Mouse (Mus musculus) Muller cell, postnatal 12 days (primary cell): ENCODE data around the gene Mbtd1.

Source experiments
- DNase-seq: peaks from one replicate; pipeline ENCODE4 v3.0.0-alpha.2; 2015; ENCODE audit errors: inconsistent ontology term

Mbtd1 gene

DNA sequence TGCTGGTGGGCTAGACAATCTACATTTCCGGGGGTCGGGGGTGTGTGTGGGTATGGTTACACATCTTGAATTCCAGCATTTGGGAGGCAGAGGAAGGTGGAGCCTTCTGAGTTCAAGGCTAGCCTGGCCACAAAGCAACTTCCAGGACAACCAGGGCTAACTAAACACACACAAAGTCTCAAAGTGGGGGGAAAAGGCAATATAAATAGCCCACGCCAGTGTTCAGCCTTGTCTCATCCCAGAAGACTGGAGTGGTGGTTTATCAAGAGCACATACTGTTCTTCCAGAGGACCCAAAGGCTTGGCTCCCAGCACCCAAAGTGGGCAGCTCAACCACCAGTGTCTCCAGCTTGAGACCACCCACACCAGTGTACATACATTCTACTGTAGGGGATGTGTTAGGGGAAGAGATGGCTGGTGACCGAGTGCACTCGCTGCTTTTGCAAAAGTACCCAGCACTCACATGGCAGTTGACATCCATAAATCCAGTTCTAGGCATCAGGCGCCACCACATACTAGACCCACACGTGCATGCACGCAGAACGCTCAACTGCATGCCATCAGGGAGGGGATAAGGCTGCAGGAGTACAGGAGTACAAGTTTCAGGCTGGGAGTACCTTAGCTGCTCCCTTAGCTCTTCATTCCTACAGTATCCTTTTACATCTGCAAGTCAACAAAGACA lies 63.4 kb downstream of the Mbtd1 start:
- no peak for DNase-seq

DNA sequence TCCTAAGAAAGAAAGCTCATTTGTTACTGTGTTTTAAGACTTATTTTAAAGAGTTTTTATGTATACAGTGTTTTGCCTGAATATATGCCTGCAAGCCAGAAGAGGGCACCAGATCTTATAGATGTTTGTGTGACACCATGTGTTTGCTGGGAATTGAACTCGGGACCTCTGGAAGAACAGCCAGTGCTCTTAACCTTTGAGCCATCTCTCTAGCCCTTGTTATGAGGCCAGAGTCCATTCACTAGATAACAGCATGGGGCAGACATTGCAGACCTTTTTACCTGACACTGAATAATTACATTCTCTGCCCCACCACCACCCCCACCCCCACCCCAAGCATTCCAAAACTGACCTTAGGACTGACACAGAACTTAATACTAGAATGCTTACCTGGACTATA lies 64.4 kb downstream of the Mbtd1 start:
- DNase-seq: no peak

DNA sequence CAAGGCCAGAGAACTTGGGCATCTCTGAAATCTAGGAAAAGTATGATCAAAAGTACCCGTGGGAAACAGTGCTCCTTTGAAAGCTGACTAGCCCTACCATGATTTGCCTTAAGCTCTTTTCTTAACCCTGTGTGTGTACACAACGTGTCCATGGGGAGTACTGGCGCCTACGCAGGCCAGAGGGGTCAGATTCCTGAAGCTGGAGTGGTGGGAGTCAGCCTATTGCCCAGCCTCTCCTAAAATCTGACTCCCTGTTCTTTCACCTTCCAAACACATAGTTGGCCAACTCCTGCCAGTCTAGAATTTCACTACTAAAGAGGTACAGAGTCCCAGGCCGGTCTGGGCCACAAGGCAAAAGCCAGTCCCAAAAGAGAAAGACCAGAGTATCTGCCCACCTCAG lies 66.7 kb downstream of the Mbtd1 start:
- DNase-seq: no peak

DNA sequence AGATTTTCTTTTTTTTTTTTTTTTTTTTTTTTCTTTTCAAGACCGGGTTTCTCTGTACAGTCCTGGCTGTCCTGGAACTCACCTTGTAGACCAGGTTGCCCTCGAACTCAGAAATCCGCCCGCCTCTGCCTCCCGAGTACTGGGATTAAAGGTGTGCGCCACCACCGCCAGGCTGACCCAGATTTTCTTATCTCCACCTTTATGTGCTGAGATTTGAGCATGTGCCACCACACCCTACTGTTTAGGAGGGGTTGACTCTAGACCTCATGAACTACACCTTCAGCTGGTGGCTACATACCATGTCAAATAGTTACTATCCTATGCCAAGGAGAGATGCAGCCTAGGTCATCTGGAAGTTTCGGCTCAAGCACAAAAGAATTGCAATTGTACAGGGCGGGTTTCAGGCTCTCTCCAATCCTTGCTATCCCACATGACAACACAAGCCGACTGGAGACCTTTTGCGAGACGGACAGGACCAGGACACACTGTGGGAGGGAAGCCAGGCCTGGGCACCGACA lies 69.1 kb downstream of the Mbtd1 start:
- no peak for DNase-seq

DNA sequence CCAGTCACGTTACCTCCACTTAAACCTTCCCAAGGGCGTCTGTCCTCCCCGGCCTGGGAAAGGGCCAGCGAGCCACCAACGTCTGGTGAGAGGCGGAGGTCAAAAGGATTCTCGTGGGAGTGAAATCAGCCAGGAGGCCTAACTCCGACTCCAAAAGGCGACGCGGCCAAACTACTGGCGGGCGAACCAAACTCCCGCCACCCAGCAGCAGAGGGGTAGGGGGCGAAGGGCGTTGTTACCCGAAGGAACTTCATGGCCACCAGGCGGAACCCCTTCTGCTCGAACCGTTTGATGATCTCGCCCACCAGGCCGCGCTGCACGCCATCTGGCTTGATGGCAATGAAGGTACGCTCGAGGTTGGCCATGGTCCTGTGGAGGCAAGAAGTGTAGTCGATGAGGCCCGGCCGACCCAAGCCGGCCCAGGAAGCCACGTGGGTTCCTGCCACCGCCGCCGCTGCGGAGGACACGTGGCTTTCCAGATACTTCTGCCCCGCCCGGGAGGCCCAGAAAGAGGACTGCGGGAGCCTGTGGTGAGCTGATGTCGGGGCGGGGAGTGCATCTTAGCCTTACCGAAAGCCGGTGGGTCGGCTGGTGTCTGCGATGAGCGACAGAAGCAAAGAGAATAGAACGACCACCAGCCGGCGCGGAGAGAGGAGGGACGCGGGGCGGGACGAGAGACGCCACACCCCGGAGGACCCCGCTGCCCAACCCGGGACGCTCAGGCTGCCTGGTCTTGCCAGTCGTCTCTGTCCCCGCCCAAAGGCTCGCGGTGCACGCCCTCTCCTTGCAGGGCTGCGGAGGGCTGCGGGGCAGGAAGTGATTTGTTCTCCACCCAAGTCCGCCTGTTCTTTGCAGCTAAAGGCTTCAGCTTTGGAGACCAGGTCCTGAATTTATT lies 69.9 kb downstream of the Mbtd1 start:
- DNase-seq: peak; percentile 96

DNA sequence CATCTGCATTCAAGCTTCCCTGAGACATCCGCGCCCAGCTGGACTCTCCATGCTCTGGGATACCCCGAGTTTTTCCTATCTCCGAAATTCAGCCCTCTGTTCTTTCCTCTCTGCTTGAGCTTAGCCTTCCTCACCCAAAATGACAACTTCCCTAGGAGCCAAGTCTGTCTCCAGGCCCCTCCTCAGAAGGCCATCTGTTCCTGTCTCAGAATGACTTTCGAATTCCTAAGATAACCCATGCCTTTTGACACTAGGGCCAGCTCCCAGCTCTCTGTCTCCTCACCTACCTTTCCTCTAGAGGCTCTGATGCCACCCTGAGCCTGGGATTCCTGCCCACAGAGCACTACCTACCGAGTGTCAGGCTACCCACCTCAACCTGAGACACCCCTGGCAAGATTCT lies 70.5 kb downstream of the Mbtd1 start, which contains the start of gene Nme2:
Gene Nme2, minus strand, starts transcription at position 101 of the 400 bp plus-strand sequence.
- no peak for DNase-seq

DNA sequence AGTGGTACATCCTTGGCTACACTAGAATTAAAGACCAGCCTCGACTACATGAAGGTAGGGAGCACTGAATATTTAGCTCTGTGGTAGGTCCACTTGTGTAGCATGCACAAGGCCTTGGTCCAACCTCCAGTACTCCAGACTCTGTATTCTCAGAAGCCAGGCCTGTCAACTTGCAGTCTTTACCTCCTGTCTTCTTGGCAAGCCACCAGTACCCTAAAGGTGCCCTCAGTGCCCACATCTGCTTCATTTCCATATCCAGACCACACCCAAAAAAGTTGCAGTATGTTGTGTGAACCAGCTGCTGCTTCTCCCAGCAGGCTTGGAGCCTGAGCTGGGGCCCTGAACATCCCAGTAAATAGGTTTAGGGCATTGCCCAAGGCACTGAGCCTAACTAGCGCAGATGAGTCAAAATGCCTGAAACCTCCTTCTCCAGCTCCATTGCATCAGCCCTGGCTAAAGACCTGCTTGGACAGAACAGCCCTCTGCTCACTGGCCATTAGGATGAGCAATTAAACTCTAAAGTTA lies 71.4 kb downstream of the Mbtd1 start:
- no peak for DNase-seq

DNA sequence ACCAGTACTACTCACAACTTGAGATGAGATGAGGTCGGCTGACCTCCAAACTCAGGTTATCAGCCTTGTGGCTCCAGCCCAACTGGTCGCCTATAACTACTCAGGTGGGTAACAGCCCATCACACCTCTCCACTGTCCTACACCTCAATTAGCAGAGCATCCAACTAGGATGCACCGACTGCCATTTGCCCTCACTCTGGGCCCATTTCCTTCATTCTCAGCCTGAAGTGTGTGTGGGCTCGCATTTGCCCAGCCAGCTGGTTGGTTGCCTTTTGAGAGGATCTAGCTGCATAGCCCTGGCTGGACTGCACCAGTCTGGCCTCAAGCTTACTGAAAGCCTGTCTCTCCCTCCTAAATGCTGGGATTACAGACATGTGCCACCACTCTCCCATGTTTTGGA lies 72.1 kb downstream of the Mbtd1 start:
- DNase-seq: no peak

DNA sequence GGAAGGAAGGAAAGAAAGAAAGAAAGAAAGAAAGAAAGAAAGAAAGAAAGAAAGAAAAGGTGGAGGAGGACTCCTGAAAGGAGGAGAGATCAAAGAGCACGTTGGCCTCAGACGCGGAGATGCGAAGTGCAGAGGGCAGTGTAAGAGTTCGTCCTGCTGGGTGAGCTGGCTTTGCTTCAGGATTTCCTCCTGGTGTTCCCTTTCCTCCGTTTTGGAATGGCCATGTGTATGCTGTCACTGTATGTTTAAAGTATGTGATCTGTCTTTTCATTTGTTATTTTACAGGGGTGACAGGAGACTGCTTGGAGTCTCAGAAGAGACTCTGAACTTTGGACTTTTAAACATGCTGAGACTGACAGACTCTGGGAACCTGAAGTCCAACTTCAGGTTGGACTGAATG lies 75.8 kb downstream of the Mbtd1 start:
- no peak for DNase-seq

DNA sequence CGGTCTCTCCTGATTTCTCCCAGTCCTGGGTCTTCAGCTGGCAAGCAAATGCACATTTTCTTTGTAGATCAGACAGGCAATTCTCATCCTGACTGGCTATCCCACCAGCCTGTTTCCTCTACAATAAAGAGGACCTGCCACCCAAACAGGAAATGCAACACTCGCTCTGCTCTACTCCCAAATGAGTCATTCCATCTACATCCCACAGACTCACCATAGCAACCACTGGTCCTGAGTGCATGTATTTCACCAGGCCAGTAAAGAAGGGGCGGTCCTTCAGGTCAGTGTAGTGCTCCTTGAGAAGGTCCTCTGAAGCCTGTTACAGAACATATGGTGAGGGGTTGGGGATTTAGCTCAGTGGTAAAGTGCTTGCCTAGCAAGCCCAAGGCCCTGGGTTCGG lies 77.4 kb downstream of the Mbtd1 start:
- DNase-seq: peak; percentile 5

DNA sequence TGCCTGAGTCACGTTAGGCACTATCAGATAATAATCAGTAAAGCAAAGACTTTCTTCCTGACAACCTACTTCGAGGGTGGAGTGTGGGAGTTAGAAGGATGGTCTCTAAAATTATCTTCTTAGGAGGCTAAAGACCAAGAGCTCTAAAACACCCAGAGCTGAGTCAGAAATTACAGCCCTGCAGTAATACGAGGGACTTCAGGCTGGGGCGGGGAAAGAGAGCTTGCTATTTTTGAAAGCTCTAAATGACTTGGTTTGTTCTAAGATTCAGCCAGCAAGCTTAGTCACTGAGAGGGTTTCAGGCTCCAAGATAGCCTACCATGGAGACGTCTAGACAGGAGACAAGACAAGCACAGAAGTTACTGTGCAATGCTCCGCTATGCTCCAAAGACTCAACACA lies 79.7 kb downstream of the Mbtd1 start:
- DNase-seq: no peak

DNA sequence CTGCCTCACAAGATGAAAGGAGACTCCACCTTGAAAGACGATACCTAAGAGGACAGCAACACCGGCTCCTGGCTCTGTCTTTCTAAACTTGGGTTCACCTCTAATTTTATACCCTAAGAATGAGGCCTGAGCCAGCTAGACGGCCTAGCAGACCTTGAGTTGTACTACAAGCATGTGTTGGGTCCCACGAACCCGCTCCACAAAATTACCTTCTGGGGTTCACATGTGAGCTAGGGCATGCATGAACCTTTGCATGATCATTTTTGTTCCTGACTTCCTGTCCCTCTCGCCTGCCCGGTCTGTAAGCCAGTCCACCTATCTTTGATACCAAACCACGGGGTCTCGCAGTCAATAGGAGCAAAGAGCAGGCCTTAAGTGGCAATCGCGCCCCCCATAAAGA lies 81.7 kb downstream of the Mbtd1 start:
- no peak for DNase-seq

DNA sequence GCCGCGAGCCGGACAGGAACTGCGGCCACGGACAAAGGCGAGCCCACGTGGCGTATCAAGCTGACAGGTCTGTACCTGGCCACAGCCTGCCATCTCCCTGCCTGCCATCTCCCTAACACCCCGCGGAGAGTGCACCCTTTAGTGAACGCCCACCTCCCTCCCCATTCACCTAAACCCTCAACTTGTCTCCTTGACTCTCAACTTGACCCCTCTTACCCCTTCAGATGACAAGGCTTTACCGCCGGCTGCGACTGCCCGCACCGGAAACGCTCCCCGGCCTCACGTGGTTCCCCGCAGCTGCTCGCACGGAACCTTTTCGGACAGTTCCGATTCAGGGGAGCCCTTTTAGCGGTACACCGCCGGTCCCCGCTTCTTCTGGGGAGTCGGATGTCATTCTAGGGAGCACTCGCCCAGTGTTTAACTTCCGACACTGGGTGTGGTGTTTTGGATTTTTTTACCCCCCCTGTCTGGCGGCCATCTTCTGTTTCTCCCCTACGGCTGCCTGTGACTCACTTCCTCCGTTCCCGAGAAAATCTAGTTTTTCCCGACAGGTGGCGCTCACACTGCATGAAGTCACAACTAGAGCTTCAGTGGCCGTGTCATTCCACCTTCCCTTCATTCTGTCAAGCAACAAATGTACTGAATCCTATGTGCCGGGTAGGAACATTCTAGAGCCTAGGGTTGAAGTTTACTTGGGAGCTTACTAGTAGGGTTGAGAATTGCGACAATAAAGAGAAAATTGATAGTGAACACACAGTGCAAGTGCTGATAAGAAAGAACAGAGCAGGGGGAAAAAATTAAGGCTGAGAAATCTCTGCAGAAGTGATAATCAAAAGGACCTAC lies 82.6 kb downstream of the Mbtd1 start, which contains the start of the genes Gm20390 and Nme1:
Gene Gm20390, minus strand, starts transcription at position 289 of the 843 bp plus-strand sequence.
Gene Nme1, minus strand, starts transcription at position 517 of the 843 bp plus-strand sequence.
- peak; percentile 99 for DNase-seq

DNA sequence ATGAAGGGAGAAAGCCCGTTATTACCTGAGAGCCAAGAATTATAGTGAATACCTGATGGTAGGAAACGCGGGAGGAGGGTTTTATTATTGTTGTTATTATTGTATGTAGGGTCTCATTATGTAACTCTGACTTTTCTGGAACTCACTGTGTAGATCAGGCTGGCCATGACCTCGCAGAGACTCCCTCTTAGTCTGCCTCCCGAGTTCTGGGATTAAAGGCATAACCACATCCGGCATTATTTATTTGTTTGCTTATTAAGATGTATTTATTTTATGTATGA lies 83.1 kb downstream of the Mbtd1 start:
- no peak for DNase-seq

DNA sequence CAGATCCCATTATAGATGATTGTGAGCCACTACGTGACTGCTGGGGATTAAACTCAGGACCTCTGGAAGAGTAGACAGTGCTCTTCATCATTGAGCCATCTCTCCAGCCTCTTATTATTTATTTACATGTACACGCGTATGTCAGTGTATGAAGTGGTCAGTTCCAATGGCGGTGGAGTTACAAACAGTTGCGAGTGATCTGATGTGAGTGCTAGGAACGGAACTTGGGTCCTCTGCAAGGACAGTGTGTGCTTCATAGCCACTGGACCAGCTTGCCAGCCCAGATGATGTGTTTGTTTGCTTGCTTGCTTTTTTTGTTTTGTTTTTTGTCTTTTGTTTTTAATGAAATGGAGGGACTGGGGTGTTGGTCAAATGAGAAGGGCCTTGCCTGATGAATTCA lies 83.5 kb downstream of the Mbtd1 start:
- DNase-seq: no peak

DNA sequence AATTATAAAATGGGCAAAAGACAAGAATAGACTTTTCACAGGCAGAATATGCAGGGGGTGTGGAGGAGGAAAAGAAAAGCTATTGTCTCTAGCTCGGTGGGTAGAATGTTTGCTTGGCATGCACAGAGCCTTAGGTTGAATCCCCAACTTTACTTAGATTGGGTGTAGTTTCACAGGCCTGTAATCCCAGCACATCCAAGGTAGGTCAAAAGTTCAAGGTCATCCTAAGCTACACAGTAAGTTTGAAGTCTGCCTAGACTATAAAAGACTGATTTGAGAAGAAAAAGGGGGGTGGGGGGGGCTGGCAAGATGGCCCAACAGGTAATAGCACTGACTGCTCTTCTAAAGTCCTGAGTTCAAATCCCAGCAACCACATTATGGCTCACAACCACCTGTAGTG lies 84.1 kb downstream of the Mbtd1 start:
- DNase-seq: no peak

DNA sequence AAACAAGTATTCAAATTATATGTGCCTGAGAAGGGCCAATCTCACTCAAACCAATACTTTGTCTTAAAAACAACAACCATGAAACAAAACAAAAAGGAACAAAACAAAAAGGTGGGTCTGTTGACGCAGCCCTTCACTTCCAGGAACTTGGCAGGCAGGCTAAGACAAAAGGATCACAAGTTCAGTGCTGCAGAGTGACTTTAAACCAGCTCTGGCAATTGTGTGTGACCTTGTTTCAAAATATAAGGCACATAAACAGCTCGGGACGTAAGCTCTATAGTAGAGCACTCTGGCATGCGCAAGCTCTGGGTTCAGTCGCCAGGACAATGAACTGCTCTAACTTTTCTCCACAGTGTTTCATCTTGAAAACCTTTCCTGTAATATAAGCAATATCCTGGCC lies 87.3 kb downstream of the Mbtd1 start:
- DNase-seq: no peak

DNA sequence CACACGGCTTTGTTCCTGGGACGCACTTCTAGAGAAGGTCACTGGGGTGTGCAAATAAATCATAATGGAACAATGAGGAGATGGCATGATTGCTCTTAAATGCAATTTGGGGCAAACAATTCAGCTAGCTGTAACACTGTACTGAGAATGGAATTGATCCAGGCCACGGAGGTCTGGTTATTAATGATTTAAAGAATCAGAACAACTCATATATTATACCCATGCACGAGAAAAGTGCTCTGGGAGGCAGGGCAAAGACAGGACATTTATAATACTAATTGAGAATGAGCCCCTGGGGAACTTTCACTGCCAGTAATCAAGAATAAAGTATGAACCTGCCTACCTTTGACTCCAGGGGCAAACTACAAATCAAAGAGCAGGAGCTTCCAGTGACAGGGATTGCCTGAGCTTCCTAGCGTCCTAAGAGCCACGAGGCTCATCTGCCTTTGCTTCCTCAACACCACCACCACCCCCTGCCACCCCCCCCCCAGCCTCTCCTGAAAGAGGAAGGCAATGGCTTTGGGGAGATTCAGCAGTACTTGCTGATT lies 93.9 kb downstream of the Mbtd1 start:
- no peak for DNase-seq

DNA sequence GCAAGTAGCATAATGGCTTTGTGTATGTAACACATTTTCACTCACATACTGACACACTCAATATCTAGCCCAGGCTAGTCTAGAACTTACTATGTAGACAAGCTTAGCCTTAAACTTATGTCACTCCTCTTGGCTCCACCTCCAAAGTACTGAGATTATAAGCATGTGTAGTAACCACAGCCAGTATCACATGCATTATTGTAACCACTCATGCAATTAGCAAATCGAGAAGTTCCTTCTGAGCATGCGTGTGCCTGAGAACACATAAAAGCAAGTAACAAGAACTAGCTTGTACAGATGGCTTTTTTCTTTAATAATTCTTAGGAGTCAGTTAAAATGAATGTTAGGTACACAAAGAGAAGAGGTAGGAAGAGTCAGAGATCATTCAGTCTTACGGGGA lies 99.0 kb downstream of the Mbtd1 start:
- no peak for DNase-seq

DNA sequence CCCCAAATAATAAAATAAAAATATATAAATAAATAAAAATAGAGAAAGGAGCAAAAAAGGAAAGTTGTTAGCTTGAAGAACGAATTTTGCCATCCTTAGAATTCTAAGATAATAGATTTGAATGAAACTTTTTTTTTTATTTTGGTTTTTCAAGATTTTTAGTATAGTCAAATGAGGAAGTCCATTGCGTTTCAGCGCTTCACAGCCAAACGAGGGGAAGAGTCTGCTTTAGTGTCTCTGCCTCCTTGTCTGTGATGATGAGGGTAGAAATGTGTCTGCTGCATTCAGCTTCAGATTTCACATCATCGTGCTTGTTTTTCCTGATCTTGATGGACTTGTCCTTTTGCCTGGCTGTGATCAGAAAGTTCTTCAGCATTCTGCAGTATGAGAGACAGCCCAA lies 99.6 kb downstream of the Mbtd1 start:
- DNase-seq: no peak

DNA sequence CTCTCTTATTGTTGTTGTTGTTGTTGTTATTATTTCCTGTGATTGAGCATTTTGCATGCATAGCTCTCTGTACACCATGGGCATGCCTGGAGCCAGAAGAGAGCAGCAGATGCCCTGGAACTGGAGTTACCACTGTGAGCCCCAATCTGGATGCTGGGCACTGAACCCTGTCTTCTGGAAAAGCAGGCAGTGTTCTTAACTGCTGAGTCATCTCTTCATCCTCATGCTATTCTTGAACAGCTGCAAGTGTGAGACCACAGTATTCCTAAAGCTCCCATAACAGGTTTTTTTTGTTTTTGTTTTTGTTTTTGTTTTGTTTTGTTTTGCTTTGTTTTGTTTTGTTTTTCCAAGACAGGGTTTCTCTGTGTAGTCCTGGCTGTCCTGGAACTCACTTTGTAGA lies 100.6 kb downstream of the Mbtd1 start:
- no peak for DNase-seq

DNA sequence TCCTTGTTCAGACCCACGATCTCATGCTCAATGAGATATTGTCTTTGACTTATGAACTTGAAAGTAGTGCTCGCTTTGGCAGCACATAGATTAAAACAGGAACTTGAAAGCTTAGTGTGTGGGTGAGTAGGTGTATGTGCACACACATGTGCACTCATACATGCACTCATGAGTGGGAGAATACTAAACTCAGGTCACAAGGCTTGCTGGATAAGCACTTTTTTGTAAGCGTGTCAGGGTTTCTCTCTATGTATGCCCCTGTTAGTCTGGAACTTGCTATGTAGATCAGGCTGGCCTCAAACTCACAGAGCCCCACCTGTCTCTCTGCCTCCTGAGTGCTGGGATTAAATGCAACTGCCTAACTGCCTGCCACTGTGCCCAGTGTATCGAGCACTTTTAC lies 101.4 kb downstream of the Mbtd1 start:
- no peak for DNase-seq
